Comparison of ENCODE assay signal across 8 mouse cellular contexts in genomic region chr6:134888563-134889017, GRCm38 (mm10). TPM values are rescaled to one million over a fixed set of nuclear protein-coding genes. Genes with fewer than 3 reads are reported as not detected.
DNase-seq lines count a peak whose midpoint lies in the region; ATAC-seq lines count a peak whose summit lies in the region.

No protein-coding gene starts in this region.

- 4% methylated on average over 4 of the region's 4 CpGs for WGBS in hindbrain, embryonic 14.5 days
- WGBS in midbrain, embryonic 10.5 days: 7% methylated on average over 4 of the region's 4 CpGs

- no peaks in the 10 kb centered on the region for H3K9me3 ChIP-seq in hindbrain, embryonic 14.5 days (ENCODE audit: control insufficient read depth, low read length)
- H3K9me3 ChIP-seq in midbrain, embryonic 10.5 days (replicated peaks): no peaks in the 10 kb centered on the region

- DNase-seq in MN1 (ENCODE audit: low spot score) (peak; percentile 73), adipocyte (ENCODE audit: low spot score) (no peak)
- DNase-seq in embryo, embryonic 10.5 days (ENCODE audit: low spot score): peak; percentile 75
- peak; percentile 70 for DNase-seq in hindbrain, embryonic 14.5 days (ENCODE audit: low spot score)
- DNase-seq in midbrain, embryonic 10.5 days (ENCODE audit: low spot score): peak; percentile 72
- no peak for DNase-seq in B cell, adult 2 months
- no peak for DNase-seq in adrenal gland, adult 2 months
- DNase-seq in kidney, postnatal 36 days: no peak

- no peaks in the 10 kb centered on the region for H3K27me3 ChIP-seq in hindbrain, embryonic 14.5 days (ENCODE audit: control insufficient read depth, insufficient read depth, low read length)
- H3K27me3 ChIP-seq in midbrain, embryonic 10.5 days (ENCODE audit: low read depth, poor library complexity, severe bottlenecking): no peaks in the 10 kb centered on the region

- peak overlapping the region; percentile 90 for H3K27ac ChIP-seq in hindbrain, embryonic 14.5 days
- peak overlapping the region; percentile 90 for H3K27ac ChIP-seq in midbrain, embryonic 10.5 days (replicated peaks)

- peaks cover 42% of the 10 kb centered on the region for H3K4me1 ChIP-seq in hindbrain, embryonic 14.5 days (replicated peaks; ENCODE audit: control insufficient read depth, insufficient read depth, low read length)
- H3K4me1 ChIP-seq in midbrain, embryonic 10.5 days: peaks cover 54% of the 10 kb centered on the region

- no peaks in the 10 kb centered on the region for H3K36me3 ChIP-seq in hindbrain, embryonic 14.5 days (replicated peaks; ENCODE audit: control insufficient read depth, insufficient read depth)
- peaks cover 20% of the 10 kb centered on the region for H3K36me3 ChIP-seq in midbrain, embryonic 10.5 days

- H3K9ac ChIP-seq in hindbrain, embryonic 14.5 days: peak overlapping the region; percentile 72

- peak; percentile 68 for ATAC-seq in hindbrain, embryonic 14.5 days (ENCODE audit: low FRiP score)

- H3K4me2 ChIP-seq in hindbrain, embryonic 14.5 days (replicated peaks): peak overlapping the region; percentile 61

- H3K4me3 ChIP-seq in hindbrain, embryonic 14.5 days (replicated peaks; ENCODE audit: low read length): peak overlapping the region; percentile 51
- peak overlapping the region; percentile 70 for H3K4me3 ChIP-seq in midbrain, embryonic 10.5 days

RNA-seq across cellular contexts. Expression of gene Gpr19, which starts 9.8 kb away (rescaled TPM):
- polyA plus RNA-seq in hindbrain, embryonic 14.5 days (2014; fragmentation: Nextera tagmentation; extraction: Ambion mirVana): 34.0 and 37.1 TPM in 2 replicates
- polyA plus RNA-seq in midbrain, embryonic 10.5 days (2016; fragmentation: Nextera tagmentation; extraction: Ambion mirVana): 32.3 and 37.7 TPM in 2 replicates
- 1 to 10 TPM; 5.2 to 8.6 TPM for total RNA-seq in adrenal gland, adult 2 months (2021)
- 9.6 and 9.9 TPM in 2 replicates for polyA plus RNA-seq in adrenal gland, adult 2 months (2012; rRNA removed)

RNA-seq across cellular contexts. Expression of gene Cdkn1b, which starts 31.6 kb away (rescaled TPM):
- polyA plus RNA-seq in hindbrain, embryonic 14.5 days (2014; fragmentation: Nextera tagmentation; extraction: Ambion mirVana): 18.5 and 19.0 TPM in 2 replicates
- 15.5 and 20.9 TPM in 2 replicates for polyA plus RNA-seq in midbrain, embryonic 10.5 days (2016; fragmentation: Nextera tagmentation; extraction: Ambion mirVana)
- 10 to 100 TPM; 41.5 to 42.2 TPM for total RNA-seq in adrenal gland, adult 2 months (2021)
- polyA plus RNA-seq in adrenal gland, adult 2 months (2012; rRNA removed): 24.5 and 31.9 TPM in 2 replicates

RNA-seq across cellular contexts. Expression of gene Crebl2, which starts 58.6 kb away (rescaled TPM):
- polyA plus RNA-seq in hindbrain, embryonic 14.5 days (2014; fragmentation: Nextera tagmentation; extraction: Ambion mirVana): 3.2 and 3.3 TPM in 2 replicates
- 1.0 and 1.3 TPM in 2 replicates for polyA plus RNA-seq in midbrain, embryonic 10.5 days (2016; fragmentation: Nextera tagmentation; extraction: Ambion mirVana)
- total RNA-seq in adrenal gland, adult 2 months (2021): 10 to 100 TPM; 24.3 to 42.2 TPM
- 6.2 and 6.6 TPM in 2 replicates for polyA plus RNA-seq in adrenal gland, adult 2 months (2012; rRNA removed)

Comparison
In these comparisons a context has a peak if more than half of its experiments do, and no peak if none do; other contexts are left out.
1. DNase-seq: peak in MN1 (single experiment), embryo, embryonic 10.5 days (single experiment), hindbrain, embryonic 14.5 days (single experiment) and midbrain, embryonic 10.5 days (single experiment); none in B cell, adult 2 months (0 of 2), adipocyte (single experiment), adrenal gland, adult 2 months (single experiment) and kidney, postnatal 36 days (0 of 2).